Mouse (Mus musculus) heart, adult 8-10 months (tissue): ENCODE results near the gene Thrsp. TPM values are rescaled to one million over a fixed set of nuclear protein-coding genes. Genes with fewer than 3 reads are reported as not detected.

ENCODE experiments used
- DNase-seq: peaks from one replicate; pipeline ENCODE4 v3.0.0; 2022; ENCODE audit warnings: low spot score
- total RNA-seq, 4 experiments: library from RNA; stranded (reverse); gene quantifications; 2 replicates each; pipeline ENCODE4 v1.2.4; 2022

Thrsp gene
- total RNA-seq, 4 experiments from 2014 or later: 51.1 to 70.8 (median 68.7) TPM

GRCm38 (mm10) chr7:97418717-97419116 is 1.2 kb upstream of the Thrsp start:
- no peak for DNase-seq

GRCm38 (mm10) chr7:97416473-97416872 is 1.1 kb downstream of the Thrsp start:
- DNase-seq: no peak

DNA sequence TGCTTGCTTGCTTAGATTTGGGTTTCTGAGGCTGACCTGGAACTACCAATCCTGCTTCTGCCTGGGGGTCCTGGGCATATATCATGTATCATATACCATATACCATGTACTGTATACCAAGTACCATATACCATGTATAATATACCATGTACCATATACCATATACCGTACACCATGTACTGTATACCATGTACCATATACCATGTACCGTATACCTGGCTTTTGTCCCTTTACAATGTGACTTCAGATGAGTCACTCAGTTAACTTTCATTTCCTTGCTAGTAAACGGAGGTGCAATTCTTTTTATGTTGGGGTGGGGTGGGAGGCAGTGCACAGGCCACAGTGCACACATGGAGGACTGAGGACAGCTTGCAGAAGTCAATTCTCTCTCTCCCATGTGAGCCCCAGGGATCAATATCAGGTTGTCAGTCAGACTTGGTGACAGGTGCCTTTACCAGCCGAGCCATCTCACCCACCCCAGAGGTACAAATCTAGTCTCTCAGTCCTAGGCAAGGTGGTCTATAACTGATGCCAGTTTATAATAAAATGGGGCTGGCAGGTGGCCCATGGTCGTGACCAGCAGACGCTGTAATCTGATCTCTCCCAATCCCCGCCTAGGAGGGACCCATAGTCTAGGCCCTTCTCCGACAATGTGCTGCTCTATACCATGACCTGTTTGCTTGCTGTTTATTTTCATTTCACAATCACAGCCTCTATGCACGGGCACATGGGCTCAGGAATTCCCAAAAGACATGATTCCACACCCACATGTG is 2.4 kb downstream of the Thrsp start:
- no peak for DNase-seq

DNA sequence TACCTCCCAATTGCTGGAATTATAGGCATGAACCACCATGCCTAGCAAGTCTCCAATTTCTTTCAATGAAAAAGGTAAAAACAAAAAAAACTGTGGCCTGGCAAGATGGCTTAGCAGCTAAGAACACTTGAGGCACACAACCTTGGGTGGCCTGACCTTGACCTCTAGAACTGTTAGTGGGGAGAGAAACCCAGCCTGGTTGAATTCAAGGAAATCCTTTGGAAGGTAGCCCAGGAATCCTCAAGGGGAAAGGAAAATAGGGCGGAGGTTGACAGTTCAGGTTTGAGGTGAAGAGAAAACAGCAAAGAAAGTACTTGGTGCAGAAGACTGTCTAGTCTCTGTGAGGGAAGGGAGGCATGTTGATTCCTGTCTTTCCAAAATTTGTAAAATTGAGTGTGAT is 3.1 kb downstream of the Thrsp start:
- DNase-seq: peak; percentile 87

- no peak for DNase-seq
Measured at GRCm38 (mm10) chr7:97413981-97414380, 3.5 kb downstream of the Thrsp start.

DNA sequence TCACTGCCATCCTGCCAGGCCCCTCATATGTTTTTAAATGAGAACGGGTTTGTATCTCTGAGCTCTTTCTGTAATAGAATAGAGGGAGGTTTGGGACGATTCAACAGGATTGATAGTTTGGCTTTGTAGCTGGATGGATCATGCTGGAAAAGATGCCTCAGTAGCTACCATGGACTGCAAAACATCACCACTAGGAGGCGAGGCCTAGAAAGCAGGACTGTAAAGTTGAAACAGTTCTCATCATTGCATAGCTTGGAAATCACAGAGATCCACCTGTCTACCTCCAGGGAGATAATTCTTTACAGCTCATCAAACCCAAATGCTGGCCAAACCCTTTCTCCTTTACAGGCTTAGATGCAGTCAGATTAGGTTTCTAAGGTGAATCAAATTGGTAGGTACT is 6.0 kb downstream of the Thrsp start:
- no peak for DNase-seq

GRCm38 (mm10) chr7:97411106-97411505 is 6.4 kb downstream of the Thrsp start:
- DNase-seq: no peak

GRCm38 (mm10) chr7:97407145-97407544 is 10.4 kb downstream of the Thrsp start:
- no peak for DNase-seq

- DNase-seq: peak; percentile 63
Measured at GRCm38 (mm10) chr7:97399960-97400715, 17.4 kb downstream of the Thrsp start, which contains the start of gene Ndufc2. TSS of gene Ndufc2 (plus strand) at chr7:97400003.

- DNase-seq: no peak
Measured at GRCm38 (mm10) chr7:97398943-97399342, 18.6 kb downstream of the Thrsp start.

- DNase-seq: no peak
Measured at GRCm38 (mm10) chr7:97394375-97394774, 23.2 kb downstream of the Thrsp start.

DNA sequence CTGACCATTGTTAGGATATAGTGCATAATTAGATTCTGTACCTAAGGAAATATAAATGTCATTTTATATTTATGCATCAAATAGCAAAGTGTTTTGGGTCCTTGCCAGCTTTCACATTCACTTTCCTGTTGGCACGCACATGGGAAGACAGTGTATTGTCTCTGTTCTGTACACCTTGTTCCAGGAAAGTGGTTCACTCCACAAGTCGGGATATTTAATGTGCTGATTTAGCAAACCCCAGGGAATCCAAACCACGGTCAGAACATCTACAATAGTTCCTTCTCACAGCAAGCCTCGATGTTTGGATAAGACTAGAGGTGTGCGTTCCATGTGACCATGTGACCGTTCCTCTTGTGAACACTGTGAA is 25.5 kb downstream of the Thrsp start:
- DNase-seq: peak; percentile 70

DNA sequence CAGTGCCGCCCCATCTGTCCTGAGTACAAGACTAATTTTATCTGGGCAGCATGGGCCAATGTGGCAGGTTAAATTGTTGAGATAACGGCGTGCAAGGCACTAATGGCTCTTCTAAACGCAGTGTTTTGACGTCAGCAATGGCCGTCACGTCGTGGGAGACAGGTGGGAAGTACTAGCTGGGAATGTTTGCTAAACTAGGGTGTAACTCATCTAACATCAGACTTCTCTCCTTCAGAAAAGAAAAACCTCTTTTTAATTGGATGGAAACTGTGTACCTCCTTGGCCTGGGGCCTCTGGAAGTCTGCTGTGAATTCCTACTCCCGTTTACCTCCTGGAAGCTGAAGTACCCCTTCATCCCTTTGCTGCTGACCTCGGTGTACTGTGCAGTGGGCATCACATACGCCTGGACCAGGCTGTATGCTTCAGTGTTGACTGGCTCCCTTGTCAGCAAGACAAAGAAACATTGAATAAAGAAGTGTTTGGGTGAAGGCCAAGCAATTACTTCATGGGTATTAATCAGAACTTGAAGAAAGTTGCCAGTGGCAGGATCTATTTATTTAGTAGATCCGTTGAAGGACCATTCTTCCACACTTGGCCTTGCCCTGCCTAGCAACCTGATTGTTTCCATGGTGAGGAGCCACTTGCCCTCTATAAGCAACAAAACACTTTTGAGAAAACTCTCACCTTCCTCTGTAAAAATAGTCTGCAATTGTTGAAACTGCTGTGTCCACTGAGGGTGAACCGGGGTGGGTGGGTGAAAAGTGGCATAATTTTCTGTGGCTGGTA is 26.0 kb downstream of the Thrsp start:
- DNase-seq: peak; percentile 33

DNA sequence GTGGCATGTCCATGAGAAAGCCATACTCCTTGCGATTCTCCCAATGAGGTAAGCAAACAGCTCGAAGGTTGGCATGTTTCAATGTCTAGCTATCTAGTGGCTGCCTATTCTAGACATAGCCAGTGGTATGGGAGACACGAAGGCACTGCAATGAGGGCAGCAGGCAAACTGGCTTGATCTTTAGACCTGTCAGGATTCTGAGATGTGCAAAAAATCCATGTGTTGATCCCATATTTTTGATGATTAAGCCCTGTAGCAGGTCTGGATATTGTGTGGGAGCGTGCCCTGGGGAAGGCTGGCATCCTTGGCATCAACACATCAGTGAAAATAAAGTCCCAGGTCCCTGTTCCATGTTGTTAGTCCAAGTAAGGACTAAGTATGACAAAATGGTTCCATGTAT is 29.0 kb downstream of the Thrsp start:
- DNase-seq: no peak

GRCm38 (mm10) chr7:97387561-97388147 is 29.9 kb downstream of the Thrsp start:
- DNase-seq: no peak

- peak; percentile 62 for DNase-seq
Measured at GRCm38 (mm10) chr7:97386806-97387370, 30.6 kb downstream of the Thrsp start.

DNA sequence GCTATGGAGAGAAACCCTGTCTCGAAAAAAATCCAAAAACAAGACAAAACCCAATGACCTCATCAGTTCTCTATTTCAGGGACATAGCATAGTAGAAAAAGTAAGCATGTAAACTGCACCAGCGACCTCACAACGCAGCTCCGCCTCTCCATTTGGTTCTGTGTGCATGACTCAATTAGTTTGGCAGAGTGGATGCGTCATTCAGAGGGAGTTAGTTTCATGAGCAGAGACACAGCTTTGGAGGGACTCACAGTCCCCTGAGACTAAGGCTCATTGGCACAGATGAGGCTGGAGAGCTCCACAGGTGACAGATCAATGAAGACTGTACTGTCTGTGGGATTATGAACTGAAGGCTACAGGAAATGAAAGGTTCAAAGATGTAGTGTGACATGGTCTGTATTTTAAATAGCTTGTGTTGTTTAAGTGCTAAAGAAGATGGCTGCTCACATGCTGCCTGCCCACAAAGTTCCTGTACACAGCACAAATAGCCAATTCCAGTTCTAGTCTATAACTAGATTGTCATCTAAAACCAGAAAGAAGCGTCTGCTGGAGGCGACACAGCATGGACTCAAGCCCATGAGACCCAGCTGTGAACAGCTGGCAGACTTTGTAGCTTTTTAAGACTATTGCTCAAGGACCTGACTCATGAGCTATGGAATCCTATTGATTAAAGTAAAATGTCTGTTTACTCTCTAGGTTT is 31.3 kb downstream of the Thrsp start:
- DNase-seq: peak; percentile 48

GRCm38 (mm10) chr7:97383496-97384132 is 33.9 kb downstream of the Thrsp start:
- DNase-seq: no peak

DNA sequence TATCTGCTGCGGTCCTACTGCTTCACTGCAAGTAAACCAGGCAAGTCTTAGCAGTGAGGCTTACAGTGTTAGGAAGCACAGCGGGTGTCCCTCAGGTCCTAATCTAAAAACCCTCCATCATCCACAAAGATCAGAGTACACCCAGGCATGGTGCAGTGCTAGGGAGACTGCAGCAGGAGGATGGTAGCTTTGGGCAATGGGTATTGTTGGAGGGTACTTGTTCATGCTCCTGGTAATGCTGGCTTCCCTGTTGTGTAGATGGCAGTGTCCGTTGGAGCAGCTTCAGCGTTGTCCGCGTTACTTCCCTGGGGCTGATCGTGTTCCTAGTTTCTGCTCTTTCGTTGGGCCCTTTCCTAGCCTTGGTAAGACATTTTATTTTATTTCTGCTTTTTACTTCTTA is 34.9 kb downstream of the Thrsp start:
- DNase-seq: no peak

DNA sequence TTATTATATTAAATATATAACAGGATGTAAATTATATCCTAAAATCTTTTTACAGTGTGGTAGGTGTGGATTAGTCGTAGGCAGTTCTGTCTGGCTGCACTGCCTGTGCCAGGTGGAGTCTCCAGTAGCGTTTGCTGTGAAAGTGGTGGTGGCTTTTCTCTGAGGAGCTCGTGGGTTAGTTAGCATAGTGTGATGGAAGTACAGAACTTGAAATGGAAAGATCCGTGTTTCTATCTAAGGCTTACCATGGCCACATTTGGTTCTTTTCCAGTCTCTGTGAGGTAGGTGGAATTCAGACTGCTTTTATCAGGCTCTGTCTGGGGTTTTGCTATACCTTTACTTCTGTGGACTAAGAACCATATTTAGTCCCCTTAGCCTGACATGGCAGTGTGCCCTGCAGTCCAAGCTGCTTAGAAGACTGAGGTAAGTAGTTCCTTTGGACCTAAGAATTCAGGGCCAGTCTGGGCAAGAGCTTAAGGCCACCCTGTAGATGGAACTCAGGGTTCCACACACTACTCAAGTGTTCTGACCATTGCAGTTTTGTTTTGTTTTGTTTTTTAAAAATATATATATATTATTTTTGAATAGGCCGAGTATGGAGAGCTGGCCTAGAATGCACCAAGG is 36.9 kb downstream of the Thrsp start:
- no peak for DNase-seq
